In the genomic region with DNA sequence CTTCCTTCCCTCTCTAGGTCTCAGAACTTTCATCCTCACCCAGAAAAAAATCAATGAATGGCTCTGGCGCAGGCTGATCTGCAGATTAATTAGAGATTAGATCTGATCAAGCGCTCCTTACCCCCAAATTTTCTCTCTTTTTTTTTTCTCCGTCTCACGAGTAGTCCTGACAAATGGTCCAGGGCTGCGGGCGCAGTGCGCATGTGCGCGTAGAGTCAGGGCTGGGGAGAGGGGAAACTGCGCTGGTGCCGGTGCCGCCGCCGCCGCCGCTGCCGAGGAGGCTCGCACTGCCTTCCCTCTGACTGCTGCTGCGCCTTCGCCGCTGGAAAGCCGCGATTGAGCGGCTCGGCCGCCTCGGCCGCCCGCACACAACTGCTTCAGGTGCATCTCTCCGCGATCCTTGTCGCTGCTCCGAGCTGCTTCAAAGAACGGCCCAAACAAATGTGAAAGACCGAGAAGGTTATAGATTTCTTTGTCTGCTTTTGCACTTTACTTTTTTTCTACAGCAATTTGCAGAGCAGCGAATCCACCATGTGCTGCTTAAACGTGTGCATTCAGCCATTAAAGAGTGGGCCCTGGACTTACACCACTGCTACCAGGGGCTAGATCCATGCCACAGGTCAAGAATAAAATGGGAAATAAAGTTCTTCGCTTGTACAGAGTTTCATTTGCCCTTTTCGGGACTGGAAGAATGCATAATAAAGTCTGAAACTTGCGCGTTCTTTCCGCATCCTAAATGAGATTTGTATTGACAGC, we compare ENCODE assay signal across 8 mouse cellular contexts. TPM values are rescaled to one million over a fixed set of nuclear protein-coding genes. Genes with fewer than 3 reads are reported as not detected.
DNase-seq lines count a peak whose midpoint lies in the region; ATAC-seq and TF ChIP-seq lines count a peak whose summit lies in the region.

A gene (minus strand): TSS at position 182 of the 756 bp plus-strand sequence.

- H3K27me3 ChIP-seq in embryonic facial prominence, embryonic 13.5 days, result no peaks in the 10 kb centered on the region
- no peaks in the 10 kb centered on the region for H3K27me3 ChIP-seq in heart, embryonic 10.5 days (ENCODE audit: insufficient read depth, poor library complexity, severe bottlenecking)
- no peaks in the 10 kb centered on the region for H3K27me3 ChIP-seq in kidney, embryonic 14.5 days (ENCODE audit: control insufficient read depth, insufficient read depth, low read length)
- H3K27me3 ChIP-seq in limb, embryonic 15.5 days, result no peaks in the 10 kb centered on the region
- H3K27me3 ChIP-seq in midbrain, postnatal 0 days (ENCODE audit: insufficient read depth, low read length), result no peaks in the 10 kb centered on the region

- H3K4me1 ChIP-seq in embryonic facial prominence, embryonic 13.5 days, result peaks cover 20% of the 10 kb centered on the region
- H3K4me1 ChIP-seq in heart, embryonic 10.5 days, result peaks cover 15% of the 10 kb centered on the region
- H3K4me1 ChIP-seq in kidney, embryonic 14.5 days (ENCODE audit: control insufficient read depth, insufficient read depth, low read length), result 0 out of 2 replicates have a peak, but pooled peaks cover 5% of the 10 kb centered on the region
- peaks cover 12% of the 10 kb centered on the region for H3K4me1 ChIP-seq in limb, embryonic 15.5 days
- 0 out of 2 replicates have a peak, but pooled peaks cover 4% of the 10 kb centered on the region for H3K4me1 ChIP-seq in midbrain, postnatal 0 days (ENCODE audit: insufficient read depth, low read length)

- TF ChIP-seq CTCF in midbrain, postnatal 0 days (IDR thresholded peaks at IDR 0.05), result no peak

- H3K9ac ChIP-seq in embryonic facial prominence, embryonic 13.5 days, result peak within 1 kb of the TSS; percentile 94
- peak within 1 kb of the TSS; percentile 92 for H3K9ac ChIP-seq in kidney, embryonic 14.5 days (ENCODE audit: low read depth, low read length)
- peak within 1 kb of the TSS; percentile 93 for H3K9ac ChIP-seq in limb, embryonic 15.5 days
- H3K9ac ChIP-seq in midbrain, postnatal 0 days (replicated peaks; ENCODE audit: low read length, poor library complexity, severe bottlenecking), result peak within 1 kb of the TSS; percentile 67

- peak within 1 kb of the TSS; percentile 74 for H3K4me2 ChIP-seq in embryonic facial prominence, embryonic 13.5 days
- H3K4me2 ChIP-seq in kidney, embryonic 14.5 days (replicated peaks; ENCODE audit: low read depth, low read length), result peak within 1 kb of the TSS; percentile 80
- H3K4me2 ChIP-seq in limb, embryonic 15.5 days, result peak within 1 kb of the TSS; percentile 70
- peak within 1 kb of the TSS; percentile 99 for H3K4me2 ChIP-seq in midbrain, postnatal 0 days (ENCODE audit: low read depth, low read length, poor library complexity, severe bottlenecking)

- peak; percentile 74 for DNase-seq in 3T3-L1 (ENCODE audit: low read depth, low spot score)
- peak; percentile 96 for DNase-seq in adrenal gland, postnatal 36 days
- DNase-seq in heart, embryonic 10.5 days (ENCODE audit: low spot score), result peak; percentile 94
- DNase-seq in midbrain, postnatal 0 days (ENCODE audit: low spot score), result peak; percentile 91
- DNase-seq in spleen, postnatal 14 days (ENCODE audit: low spot score in 2 of 2), result peak; percentile 68 to 79

- peak; percentile 78; the same call in 1 of the 2 replicates for ATAC-seq in embryonic facial prominence, embryonic 13.5 days (ENCODE audit: insufficient number of reproducible peaks, insufficient read depth, low FRiP score, low TSS enrichment, low read depth)
- ATAC-seq in kidney, embryonic 14.5 days (ENCODE audit: low FRiP score, low TSS enrichment), result peak; percentile 79
- peak; percentile 79; the same call in 1 of the 2 replicates for ATAC-seq in limb, embryonic 15.5 days (ENCODE audit: insufficient number of reproducible peaks, low FRiP score, low TSS enrichment, low read depth)
- peak; percentile 80 for ATAC-seq in midbrain, postnatal 0 days (ENCODE audit: low FRiP score)

- H3K27ac ChIP-seq in embryonic facial prominence, embryonic 13.5 days, result peak within 1 kb of the TSS; percentile 97
- peak within 1 kb of the TSS; percentile 97 for H3K27ac ChIP-seq in heart, embryonic 10.5 days
- H3K27ac ChIP-seq in kidney, embryonic 14.5 days (ENCODE audit: low read depth, low read length), result peak within 1 kb of the TSS; percentile 92
- H3K27ac ChIP-seq in limb, embryonic 15.5 days, result peak within 1 kb of the TSS; percentile 96
- H3K27ac ChIP-seq in midbrain, postnatal 0 days (ENCODE audit: low read depth, low read length), result peak within 1 kb of the TSS; percentile 86

- peak within 1 kb of the TSS; percentile 76 for H3K4me3 ChIP-seq in embryonic facial prominence, embryonic 13.5 days
- H3K4me3 ChIP-seq in heart, embryonic 10.5 days, result peak within 1 kb of the TSS; percentile 88
- peak within 1 kb of the TSS; percentile 73 for H3K4me3 ChIP-seq in kidney, embryonic 14.5 days (ENCODE audit: low read length)
- peak within 1 kb of the TSS; percentile 84 for H3K4me3 ChIP-seq in limb, embryonic 15.5 days
- H3K4me3 ChIP-seq in midbrain, postnatal 0 days (ENCODE audit: low read depth, low read length), result peak within 1 kb of the TSS; percentile 88

- H3K36me3 ChIP-seq in embryonic facial prominence, embryonic 13.5 days, result no peaks in the 10 kb centered on the region
- H3K36me3 ChIP-seq in heart, embryonic 10.5 days, result no peaks in the 10 kb centered on the region
- H3K36me3 ChIP-seq in kidney, embryonic 14.5 days (ENCODE audit: control insufficient read depth, insufficient read depth, low read length), result no peaks in the 10 kb centered on the region
- no peaks in the 10 kb centered on the region for H3K36me3 ChIP-seq in limb, embryonic 15.5 days
- H3K36me3 ChIP-seq in midbrain, postnatal 0 days (ENCODE audit: insufficient read depth, low read length), result no peaks in the 10 kb centered on the region

- no peaks in the 10 kb centered on the region for H3K9me3 ChIP-seq in embryonic facial prominence, embryonic 13.5 days
- H3K9me3 ChIP-seq in heart, embryonic 10.5 days, result no peaks in the 10 kb centered on the region
- H3K9me3 ChIP-seq in kidney, embryonic 14.5 days (ENCODE audit: control insufficient read depth, low read length), result no peaks in the 10 kb centered on the region
- H3K9me3 ChIP-seq in limb, embryonic 15.5 days, result no peaks in the 10 kb centered on the region
- no peaks in the 10 kb centered on the region for H3K9me3 ChIP-seq in midbrain, postnatal 0 days (ENCODE audit: low read length)

- WGBS in embryonic facial prominence, embryonic 13.5 days, result under 1% methylated on average over 42 of the region's 42 CpGs
- 1% methylated on average over 42 of the region's 42 CpGs for WGBS in heart, embryonic 10.5 days
- WGBS in kidney, embryonic 14.5 days, result 1% methylated on average over 42 of the region's 42 CpGs
- under 1% methylated on average over 42 of the region's 42 CpGs for WGBS in limb, embryonic 15.5 days
- under 1% methylated on average over 42 of the region's 42 CpGs for WGBS in midbrain, postnatal 0 days

RNA-seq across cellular contexts. Expression of the gene that starts here (rescaled TPM):
- 10 to 100 TPM; 11.8 to 17.9 TPM for total RNA-seq in adrenal gland, postnatal 36 days (2021)
- polyA plus RNA-seq in embryonic facial prominence, embryonic 13.5 days (2015; fragmentation: Nextera tagmentation; extraction: Ambion mirVana), result 22.5 and 24.3 TPM in 2 replicates
- polyA plus RNA-seq in heart, embryonic 10.5 days (2016; fragmentation: Nextera tagmentation; extraction: Ambion mirVana), result 11.3 and 13.2 TPM in 2 replicates
- 12.0 and 16.5 TPM in 2 replicates for polyA plus RNA-seq in kidney, embryonic 14.5 days (2014; fragmentation: Nextera tagmentation; extraction: Ambion mirVana)
- 18.8 and 23.3 TPM in 2 replicates for polyA plus RNA-seq in limb, embryonic 15.5 days (2015; fragmentation: Nextera tagmentation; extraction: Ambion mirVana)
- total RNA-seq in midbrain, postnatal 0 days (2014; rRNA removed), result 59.6 and 69.5 TPM in 2 replicates
- 24.9 and 27.3 TPM in 2 replicates for polyA plus RNA-seq in midbrain, postnatal 0 days (2015; fragmentation: Nextera tagmentation; extraction: Ambion mirVana)

Comparison
In these comparisons a context has a peak if more than half of its experiments do, and no peak if none do; other contexts are left out.
1. Peak in every context shown above with its lines: DNase-seq, ATAC-seq, H3K4me3 ChIP-seq and H3K27ac ChIP-seq.